Mouse (Mus musculus): ENCODE measurements at regions not wholly inside any gene's neighbourhood (a gene's known extent, or its start where the extent isn't known, plus 50 kb on each side); places are given as distances from the start of the nearest gene placed in this dataset.

DNA sequence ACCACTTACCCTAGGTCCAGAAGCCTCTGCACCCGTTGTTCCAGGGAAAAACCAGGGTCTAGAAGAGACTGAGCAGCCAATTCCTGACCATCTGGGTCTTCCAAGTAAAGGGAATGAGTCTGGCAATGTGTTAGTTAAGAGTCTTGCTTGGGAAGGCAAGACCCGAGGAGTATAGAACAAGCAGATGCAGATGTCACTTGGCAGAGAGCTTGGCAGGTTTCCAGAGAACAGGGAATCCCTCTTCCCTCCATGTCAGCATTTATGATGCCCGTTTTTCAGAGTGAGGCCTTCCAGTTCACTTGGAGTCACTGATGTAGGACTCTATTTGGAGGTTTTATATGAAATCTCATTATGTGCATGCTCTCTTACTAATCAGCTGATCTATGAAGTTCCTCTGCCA lies 231.1 kb downstream of the Bcl2 start:
- DNase-seq (ENCODE audit: extremely low read depth, low read depth) = no peak

DNA sequence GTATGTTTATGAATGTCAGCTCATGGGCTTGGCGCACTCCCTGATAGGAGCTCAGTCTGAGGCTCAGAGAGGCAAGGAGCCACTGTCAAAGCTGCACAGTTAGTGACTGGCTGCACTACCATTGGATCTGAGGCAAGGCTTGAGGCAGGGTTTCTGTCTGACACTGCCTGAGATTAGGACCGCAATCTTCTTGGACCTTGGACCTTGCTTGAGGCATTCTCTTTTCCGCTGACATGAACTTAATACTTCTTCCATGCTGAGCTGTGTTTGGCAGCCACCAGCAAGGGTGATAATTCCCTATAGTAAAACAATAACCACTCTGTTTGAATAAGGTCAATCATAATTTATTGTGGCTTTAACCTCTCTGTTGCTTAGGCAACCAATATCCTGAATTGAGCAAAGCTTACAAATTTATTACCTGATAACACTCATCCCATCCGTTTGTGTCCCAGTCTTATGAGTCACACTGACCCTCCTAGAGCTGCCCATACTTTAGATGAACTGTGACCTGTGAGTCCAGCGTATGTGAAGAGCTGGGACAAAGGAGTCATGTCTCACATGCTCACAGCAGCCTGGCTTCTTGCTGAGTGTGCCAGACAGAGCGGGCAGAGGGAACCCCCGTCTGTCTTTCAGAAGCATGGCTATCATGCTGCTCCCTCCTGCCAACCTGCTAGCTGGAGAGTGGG lies 236.3 kb downstream of the Bcl2 start:
- no peak for DNase-seq (ENCODE audit: extremely low read depth, low read depth)

DNA sequence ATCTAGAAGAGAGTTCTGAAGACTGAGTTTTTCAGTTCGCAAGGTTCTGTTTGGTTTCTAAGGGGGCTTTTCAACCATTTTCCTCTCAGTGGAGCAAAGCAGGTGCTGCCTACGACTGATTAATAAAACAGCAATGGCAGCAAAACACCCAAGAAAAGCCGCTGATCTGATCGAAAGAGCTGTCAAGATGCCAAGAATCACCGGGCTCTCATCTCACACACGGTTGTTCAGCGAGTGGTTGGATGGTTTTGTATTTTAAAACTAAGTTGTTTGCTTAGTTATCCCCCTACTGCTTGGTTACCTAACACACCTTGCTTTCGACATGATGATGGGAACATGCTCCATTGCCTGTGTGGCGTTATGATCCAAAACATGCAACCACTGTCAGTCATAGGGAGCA lies 246.1 kb downstream of the Bcl2 start:
- DNase-seq (ENCODE audit: extremely low read depth, low read depth) = no peak

DNA sequence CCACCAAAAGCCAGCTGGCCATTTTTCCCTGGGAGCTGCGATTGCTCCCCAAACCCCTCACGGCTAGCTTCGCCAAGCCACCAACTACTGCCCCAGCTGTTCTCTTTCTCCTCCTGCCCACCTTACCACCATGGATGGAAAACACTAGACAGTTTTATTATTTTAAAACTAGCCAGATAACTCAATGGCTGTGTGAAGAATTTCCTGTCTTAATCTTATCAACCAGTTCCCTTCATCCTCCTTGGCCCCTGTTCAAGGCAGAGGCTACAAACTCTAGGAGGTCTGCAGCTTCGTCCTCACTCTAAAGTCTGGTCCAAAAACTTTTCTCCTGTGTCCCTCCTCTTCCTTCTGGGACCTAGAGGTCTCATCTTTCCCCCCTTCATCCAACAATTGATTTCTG lies 247.4 kb downstream of the Bcl2 start:
- DNase-seq (ENCODE audit: extremely low read depth, low read depth) = peak; percentile 69

DNA sequence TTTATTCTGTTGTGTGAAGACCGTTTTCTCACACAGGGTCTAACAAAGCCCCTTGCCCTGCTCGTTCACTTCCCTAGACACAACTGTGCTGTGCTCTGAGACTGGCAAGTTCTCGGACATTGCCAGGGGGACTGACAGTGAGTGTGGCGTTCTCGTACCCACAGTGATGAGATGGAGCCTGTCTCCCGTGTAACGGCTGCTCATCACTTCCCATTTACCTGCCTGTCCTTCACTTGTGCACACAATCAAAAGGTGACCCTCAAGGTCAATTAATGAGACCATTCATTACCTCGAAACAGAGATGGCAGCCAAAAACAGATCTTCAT lies 248.1 kb downstream of the Bcl2 start:
- no peak for DNase-seq (ENCODE audit: extremely low read depth, low read depth)

DNA sequence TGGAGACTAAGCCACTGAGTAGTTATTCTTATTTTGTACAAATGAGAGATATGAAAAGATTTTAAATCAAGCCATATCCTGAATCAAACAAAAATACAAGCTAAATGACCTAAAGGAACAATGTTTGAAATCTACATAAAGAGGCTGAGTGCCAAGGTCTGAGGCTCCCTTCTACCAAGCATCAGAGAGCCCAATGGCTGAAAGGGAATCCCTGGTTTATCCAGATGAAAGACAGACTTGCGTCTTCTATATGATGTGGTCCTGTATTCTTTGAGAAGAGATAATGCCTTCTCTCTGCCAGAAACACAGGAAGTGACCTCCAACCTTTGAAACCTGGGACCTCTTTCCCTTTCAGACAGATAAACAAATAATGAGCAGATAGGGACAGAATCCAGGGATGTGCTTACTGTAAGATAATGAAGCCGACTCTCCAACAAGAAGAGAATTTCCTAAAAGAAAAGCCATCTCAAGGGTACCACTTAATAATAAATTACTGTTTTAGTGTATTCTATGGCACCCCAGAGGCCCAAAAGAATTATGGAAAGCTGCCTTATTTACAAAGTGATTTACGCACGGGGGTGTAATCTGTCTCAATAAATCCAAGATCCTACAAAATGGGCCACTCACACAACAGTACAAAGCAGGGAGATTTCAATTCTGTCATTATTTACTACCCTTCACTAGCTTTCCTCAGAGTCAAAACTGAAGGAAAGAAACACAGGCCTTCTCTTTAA lies 248.7 kb downstream of the Bcl2 start:
- no peak for DNase-seq (ENCODE audit: extremely low read depth, low read depth)

DNA sequence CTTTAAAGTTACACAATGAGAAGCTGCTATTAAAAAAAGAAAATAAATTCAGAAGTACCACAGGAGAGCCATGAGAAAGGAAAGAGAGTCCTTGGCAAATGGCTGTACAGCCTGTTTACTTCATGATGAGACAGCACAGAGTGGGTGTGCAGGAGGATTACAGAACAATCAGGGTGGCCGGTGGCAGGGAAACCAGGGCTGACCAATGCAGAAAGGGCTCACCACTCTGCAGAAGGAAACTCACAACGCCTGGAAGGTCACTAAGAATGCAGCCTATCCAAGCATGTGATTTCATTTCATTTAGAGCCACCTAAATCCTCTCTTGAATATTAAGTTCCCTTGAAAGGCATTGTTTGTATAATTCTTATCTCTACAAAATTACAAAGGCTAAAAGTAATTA lies 249.3 kb downstream of the Bcl2 start:
- no peak for DNase-seq (ENCODE audit: extremely low read depth, low read depth)

DNA sequence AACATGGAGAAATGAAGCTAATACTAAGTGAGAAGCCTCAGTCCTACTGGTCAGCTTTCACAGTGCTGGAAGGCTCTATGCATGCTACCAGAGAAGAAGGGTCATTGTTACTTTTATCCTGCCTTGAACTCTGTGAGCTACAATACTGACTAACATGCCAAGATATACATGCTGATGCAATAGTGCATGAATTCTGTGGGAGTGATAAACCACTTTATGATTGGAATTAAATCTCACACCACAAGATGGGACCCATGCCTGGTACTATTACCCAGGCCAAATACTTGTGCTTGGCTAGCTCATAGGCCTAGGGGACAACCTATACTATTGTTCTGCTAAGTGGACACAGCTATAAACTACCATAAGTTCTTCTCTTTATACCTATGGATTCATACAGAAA lies 251.5 kb downstream of the Bcl2 start:
- DNase-seq (ENCODE audit: extremely low read depth, low read depth) = no peak

DNA sequence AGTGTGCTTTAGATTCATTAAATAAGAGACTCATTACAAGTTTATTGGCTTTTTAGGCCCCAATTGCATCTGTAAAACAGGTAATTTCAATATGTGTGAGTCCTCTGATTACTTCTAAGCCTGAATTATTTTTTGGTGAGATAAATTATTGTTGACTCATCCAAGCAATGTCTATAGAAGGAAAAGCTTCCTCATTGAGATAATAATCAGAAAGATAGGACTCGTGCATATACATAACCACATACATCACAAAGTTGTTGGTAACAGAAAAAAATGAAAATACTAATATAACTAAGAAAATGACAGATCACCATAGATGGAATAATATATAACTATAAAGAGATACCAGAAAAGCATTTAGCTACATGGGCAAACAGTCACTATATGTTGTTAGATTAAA lies 252.0 kb downstream of the Bcl2 start:
- no peak for DNase-seq (ENCODE audit: extremely low read depth, low read depth)

DNA sequence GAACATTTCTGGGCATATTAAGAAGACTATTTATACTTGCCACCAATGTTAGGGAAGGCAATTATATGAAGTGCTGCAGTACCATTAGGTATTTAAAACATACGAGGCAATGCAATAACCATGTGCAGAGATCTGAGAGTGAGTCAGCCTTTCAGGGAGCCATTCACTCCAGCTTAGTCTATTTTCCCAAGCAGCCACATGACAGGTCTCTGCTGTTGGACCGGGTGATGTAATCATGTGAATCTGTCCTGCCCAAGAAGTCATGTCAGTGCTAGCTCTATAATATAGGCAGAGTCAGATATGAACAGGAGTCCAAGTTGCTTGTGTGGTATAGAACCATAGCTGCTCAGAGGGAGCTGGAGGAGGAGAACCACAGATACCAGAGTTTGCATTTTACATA lies 253.1 kb downstream of the Bcl2 start:
- no peak for DNase-seq (ENCODE audit: extremely low read depth, low read depth)

DNA sequence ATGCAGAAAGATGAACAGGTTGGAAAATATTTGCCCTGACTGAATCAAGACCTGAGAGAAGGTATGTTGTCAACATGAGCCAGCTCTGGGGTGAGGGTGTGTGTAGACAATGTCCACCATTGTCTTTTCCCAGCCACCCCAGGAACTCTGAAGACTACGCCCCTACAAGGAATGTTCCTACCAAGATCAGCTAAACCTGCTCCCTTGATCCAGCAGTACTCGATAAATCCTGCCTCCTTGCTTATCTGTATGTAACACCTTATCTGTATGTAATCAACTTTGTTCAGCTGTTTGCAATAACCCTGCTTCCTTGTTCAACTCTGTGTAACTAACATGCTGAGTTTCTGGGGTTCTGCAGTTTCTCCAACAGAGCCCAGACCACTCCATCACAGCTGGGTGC lies 264.3 kb downstream of the Bcl2 start:
- no peak for DNase-seq (ENCODE audit: extremely low read depth, low read depth)

All from MEL-GATA-1-ER (cell line).